Mouse (Mus musculus) heart, adult 2 months (tissue): Measurements from ENCODE around the gene Rpp25.

Experiments used
- CTCF ChIP-seq: fragments of 200-600 bp; IDR thresholded peaks from 2 replicates; pipeline ENCODE4 v1.8.1; 2022; ENCODE audit warnings: antibody characterized with exemption, mild to moderate bottlenecking, moderate library complexity
- EP300 ChIP-seq: fragments of 200-500 bp; IDR thresholded peaks from 2 replicates; pipeline ENCODE4 v1.6.1; 2011; ENCODE audit warnings: low read depth, low read length, control low read depth; ENCODE audit not compliant: insufficient read depth
- POLR2A ChIP-seq: fragments of 200-500 bp; IDR thresholded peaks from 2 replicates; pipeline ENCODE4 v1.6.1; 2011; ENCODE audit warnings: mild to moderate bottlenecking, low read depth, low read length, control low read depth; ENCODE audit not compliant: insufficient read depth

- TF ChIP-seq CTCF (no peak), POLR2A (no peak), EP300 (no peak)
Observed at GRCm38 (mm10) chr9:57501452-57501851, 2.4 kb upstream of the Rpp25 start.
